Mouse (Mus musculus): ENCODE data around the gene Afap1.

The Afap1 gene

DNA sequence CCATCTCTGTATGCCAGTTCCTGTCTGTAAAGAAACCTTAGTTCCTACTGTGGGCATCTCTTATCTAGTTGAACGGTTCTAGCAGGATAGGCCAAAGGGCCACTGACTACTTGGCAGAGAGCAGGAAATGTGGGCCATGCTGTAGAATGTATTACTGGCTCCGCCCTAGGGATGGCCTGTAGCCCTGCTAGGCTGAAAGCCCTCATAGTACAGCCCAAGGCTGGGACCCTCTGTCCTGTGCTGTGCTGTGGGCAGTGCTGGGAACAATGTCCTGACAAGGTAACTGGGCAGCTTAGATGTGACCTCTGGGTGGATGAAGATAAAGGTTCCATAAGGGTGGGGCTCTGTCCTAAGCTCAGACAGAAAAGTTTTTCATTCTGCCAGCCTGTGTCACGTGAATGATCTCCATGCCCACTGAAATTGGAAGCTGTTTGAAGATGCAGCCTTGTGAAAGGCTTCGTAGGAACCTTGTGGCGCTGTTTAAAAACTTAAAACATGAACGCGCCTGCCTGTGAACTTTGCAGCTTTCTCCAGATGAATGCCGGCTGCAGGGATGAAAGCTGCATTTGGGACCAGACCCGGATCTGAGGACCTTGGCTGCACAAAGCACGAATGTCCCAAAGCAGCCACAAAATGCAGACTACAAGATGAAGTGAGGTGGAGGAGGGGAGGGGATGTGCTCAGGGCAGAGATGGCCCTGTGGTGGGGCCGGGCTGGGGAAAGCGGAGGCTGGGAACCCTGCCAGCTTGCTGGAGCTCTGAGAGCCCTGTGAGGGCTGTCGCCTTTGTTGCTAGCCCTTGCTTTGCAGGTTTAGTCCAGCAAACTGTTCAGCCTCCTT is 147.5 kb downstream of the Afap1 start:
- no peak for DNase-seq (ENCODE audit: low read depth)

DNA sequence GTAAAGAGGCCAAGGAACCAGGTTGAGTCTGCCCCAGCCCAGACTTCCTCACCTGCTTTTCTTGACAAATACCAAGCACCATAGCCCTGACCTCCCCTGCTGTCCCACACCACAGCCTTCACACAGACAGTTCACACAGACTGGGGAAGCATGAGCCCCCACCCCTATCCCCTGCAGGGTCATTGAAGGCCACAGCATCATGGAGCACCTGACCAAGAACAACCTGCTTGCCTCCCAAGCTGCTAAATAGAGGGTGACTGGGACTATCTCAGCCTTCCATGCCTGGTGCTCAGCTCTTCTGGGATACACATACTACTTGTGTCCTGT is 148.1 kb downstream of the Afap1 start:
- no peak for DNase-seq (ENCODE audit: low read depth)

DNA sequence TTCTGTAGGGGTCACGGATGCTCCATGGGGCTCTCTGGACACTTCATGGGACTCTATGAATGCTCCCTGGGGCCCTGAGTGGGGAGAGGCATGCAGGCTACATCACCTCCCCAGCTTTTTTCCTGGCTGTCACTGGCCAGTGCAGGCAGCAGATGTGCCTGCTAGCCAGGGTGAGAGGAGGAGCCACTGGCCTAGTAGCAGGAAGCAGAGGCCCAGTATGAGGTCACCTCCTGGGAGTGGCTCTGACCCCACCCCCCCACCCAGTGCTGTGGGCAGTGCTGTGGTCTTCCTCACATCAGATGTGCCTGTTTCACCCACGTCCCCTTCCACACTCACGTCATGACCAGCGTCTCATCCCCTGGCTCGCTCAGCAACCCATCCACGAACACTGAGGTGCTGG is 148.6 kb downstream of the Afap1 start:
- DNase-seq (ENCODE audit: low read depth) = no peak

DNA sequence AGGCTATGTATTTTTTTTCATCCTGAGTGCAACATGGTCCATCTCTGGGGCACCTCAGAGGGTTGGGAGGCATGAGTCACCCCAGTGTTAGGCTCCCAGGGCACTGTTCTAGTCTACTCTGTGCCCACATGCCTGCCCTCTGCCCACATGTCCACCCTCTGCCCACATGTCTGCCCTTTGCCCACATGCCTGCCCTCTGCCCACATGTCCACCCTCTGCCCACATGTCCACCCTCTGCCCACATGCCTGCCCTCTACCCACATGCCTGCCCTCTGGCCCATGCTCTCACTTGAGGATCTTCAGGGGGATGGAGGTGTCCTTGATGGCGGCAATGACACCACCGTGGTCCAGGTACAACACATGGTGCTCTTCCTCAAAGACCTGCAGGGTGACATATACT is 150.0 kb downstream of the Afap1 start:
- no peak for DNase-seq (ENCODE audit: low read depth)
